Mouse (Mus musculus) bone marrow macrophage, adult 2 months (primary cell): ENCODE measurements around the gene Ctnna3.

ENCODE experiments used
- CTCF ChIP-seq: IDR thresholded peaks from 2 replicates; pipeline ENCODE4 v1.5.1; 2012; ENCODE audit warnings: low read depth, mild to moderate bottlenecking, low read length, moderate library complexity
- POLR2A ChIP-seq: IDR thresholded peaks from 2 replicates; pipeline ENCODE4 v1.6.1; 2012; ENCODE audit warnings: mild to moderate bottlenecking, low read depth, low read length, borderline replicate concordance

- TF ChIP-seq CTCF: no peak
- TF ChIP-seq POLR2A: no peak
Measured at GRCm38 (mm10) chr10:64039760-64040535, 610.0 kb downstream of the Ctnna3 start.
